Mouse (Mus musculus) olfactory bulb, adult 2 months (tissue): ENCODE data around the gene Thsd7b. TPM values are rescaled to one million over a fixed set of nuclear protein-coding genes. Genes with fewer than 3 reads are reported as not detected.

Experiments used
- H3K27ac ChIP-seq: fragments of 200-500 bp; 2 replicates; pipeline ENCODE4 v1.5.1; 2012; ENCODE audit warnings: low read depth, low read length; ENCODE audit not compliant: insufficient read depth
- H3K4me1 ChIP-seq: fragments of 200-500 bp; 2 replicates; pipeline ENCODE4 v1.6.1; 2012; ENCODE audit warnings: low read length; ENCODE audit not compliant: control insufficient read depth, insufficient read depth
- H3K4me3 ChIP-seq: fragments of 200-500 bp; 2 replicates; pipeline ENCODE4 v1.5.1; 2012; ENCODE audit warnings: mild to moderate bottlenecking, low read depth, low read length, moderate library complexity; ENCODE audit not compliant: insufficient read depth
- CTCF ChIP-seq: fragments of 200-500 bp; IDR thresholded peaks from 2 replicates; pipeline ENCODE4 v1.5.1; 2012; ENCODE audit warnings: low read depth, mild to moderate bottlenecking, low read length, moderate library complexity; ENCODE audit not compliant: insufficient read depth
- WGBS: fragments of 180-500 bp; shearing (Covaris S2); methylation state at CpG from one replicate; pipeline ENCODE4 v1.1.7; 2018; 5-methylcytosine and 5-hydroxymethylcytosine counted together
- polyA plus RNA-seq: library from polyadenylated mRNA; stranded (reverse); fragments of >200 nt; gene quantifications from 2 replicates; pipeline ENCODE4 v1.2.4, GENCODE M21; 2012; ENCODE audit warnings: low replicate concordance; ENCODE audit not compliant: missing spikeins, insufficient read depth, insufficient read length

Gene Thsd7b
- polyA plus RNA-seq, 1 experiment, result not detected

DNA sequence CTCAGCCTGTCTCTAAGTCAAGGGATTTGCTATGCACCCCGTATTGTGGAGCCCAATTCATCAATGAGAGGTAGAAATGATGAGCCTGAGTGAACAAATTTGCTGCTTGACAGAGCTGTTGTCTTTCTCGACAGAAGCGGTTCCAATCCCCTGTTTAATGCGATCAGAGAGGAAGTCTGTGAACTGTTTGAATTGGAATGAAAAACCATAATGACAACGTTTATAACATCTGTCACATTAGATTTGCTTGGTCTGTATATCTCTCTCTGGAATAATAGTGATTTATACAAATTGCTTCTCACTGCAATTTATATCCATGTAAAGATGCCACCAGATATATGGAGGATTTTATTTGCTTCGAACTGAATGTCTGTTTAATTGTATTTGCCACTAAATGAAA lies 988.9 kb downstream of the Thsd7b start:
- Histone ChIP-seq H3K4me3 (no peak overlapping the region), H3K4me1 (no peaks in the 10 kb centered on the region), H3K27ac (no peak overlapping the region)
- WGBS, result 58% methylated on average over 6 of the region's 6 CpGs
- TF ChIP-seq CTCF, result no peak
